Mouse (Mus musculus): ENCODE data around the gene Aimp1. TPM values are rescaled to one million over a fixed set of nuclear protein-coding genes. Genes with fewer than 3 reads are reported as not detected.

Gene Aimp1
- polyA plus RNA-seq, 1 experiment from 2014 or later = 52.3 TPM

- 73% methylated on average over 3 of the region's 3 CpGs for WGBS
- peaks cover 5% of the 10 kb centered on the region; the same call in 1 of the 2 replicates for H3K36me3 ChIP-seq
- no peaks in the 10 kb centered on the region for H3K4me1 ChIP-seq (replicated peaks)
- no peak overlapping the region for H3K9ac ChIP-seq
- H3K4me2 ChIP-seq = no peak overlapping the region
- H3K27me3 ChIP-seq (replicated peaks) = no peaks in the 10 kb centered on the region
- H3K4me3 ChIP-seq = no peak overlapping the region
- no peak overlapping the region for H3K27ac ChIP-seq (ENCODE audit: poor library complexity, severe bottlenecking)
- no peaks in the 10 kb centered on the region for H3K9me3 ChIP-seq (replicated peaks)
- ATAC-seq (ENCODE audit: insufficient number of reproducible peaks, low FRiP score) = no peak
These were observed 32.4 kb downstream of the Aimp1 start for GRCm38 (mm10) chr3:132651776-132652175.

- H3K36me3 ChIP-seq = no peaks in the 10 kb centered on the region
- no peak overlapping the region for H3K9ac ChIP-seq
- H3K9me3 ChIP-seq (replicated peaks) = no peaks in the 10 kb centered on the region
- H3K4me2 ChIP-seq = no peak overlapping the region
- 80% methylated on average over 5 of the region's 5 CpGs for WGBS
- ATAC-seq (ENCODE audit: insufficient number of reproducible peaks, low FRiP score) = no peak
- H3K27ac ChIP-seq (ENCODE audit: poor library complexity, severe bottlenecking) = no peak overlapping the region
- H3K27me3 ChIP-seq (replicated peaks) = no peaks in the 10 kb centered on the region
- H3K4me1 ChIP-seq (replicated peaks) = no peaks in the 10 kb centered on the region
- H3K4me3 ChIP-seq = no peak overlapping the region
These were observed 34.0 kb downstream of the Aimp1 start for GRCm38 (mm10) chr3:132650191-132650590.

- Histone ChIP-seq H3K9me3 (replicated peaks) (no peaks in the 10 kb centered on the region), H3K4me1 (replicated peaks) (no peaks in the 10 kb centered on the region), H3K4me3 (no peak overlapping the region), H3K27ac (ENCODE audit: poor library complexity, severe bottlenecking) (no peak overlapping the region), H3K4me2 (no peak overlapping the region), H3K9ac (no peak overlapping the region), H3K27me3 (replicated peaks) (no peaks in the 10 kb centered on the region), H3K36me3 (no peaks in the 10 kb centered on the region)
- 76% methylated on average over 7 of the region's 7 CpGs for WGBS
- no peak for ATAC-seq (ENCODE audit: insufficient number of reproducible peaks, low FRiP score)
These were observed 34.8 kb downstream of the Aimp1 start for GRCm38 (mm10) chr3:132649368-132649767.

- no peak for ATAC-seq (ENCODE audit: insufficient number of reproducible peaks, low FRiP score)
- no peaks in the 10 kb centered on the region for H3K4me1 ChIP-seq (replicated peaks)
- H3K36me3 ChIP-seq = no peaks in the 10 kb centered on the region
- H3K27me3 ChIP-seq (replicated peaks) = no peaks in the 10 kb centered on the region
- H3K4me2 ChIP-seq = no peak overlapping the region
- H3K27ac ChIP-seq (ENCODE audit: poor library complexity, severe bottlenecking) = no peak overlapping the region
- H3K9ac ChIP-seq = no peak overlapping the region
- H3K9me3 ChIP-seq (replicated peaks) = no peaks in the 10 kb centered on the region
- WGBS = 17% methylated on average over 1 of the region's 1 CpGs
- no peak overlapping the region for H3K4me3 ChIP-seq
These were observed 37.4 kb downstream of the Aimp1 start for GRCm38 (mm10) chr3:132646814-132647213.

- Histone ChIP-seq H3K27me3 (replicated peaks) (no peaks in the 10 kb centered on the region), H3K9ac (no peak overlapping the region), H3K4me1 (replicated peaks) (no peaks in the 10 kb centered on the region), H3K4me2 (no peak overlapping the region), H3K4me3 (no peak overlapping the region), H3K9me3 (replicated peaks) (no peaks in the 10 kb centered on the region), H3K36me3 (no peaks in the 10 kb centered on the region), H3K27ac (ENCODE audit: poor library complexity, severe bottlenecking) (no peak overlapping the region)
- WGBS = 72% methylated on average over 4 of the region's 4 CpGs
- ATAC-seq (ENCODE audit: insufficient number of reproducible peaks, low FRiP score) = no peak
These were observed 40.1 kb downstream of the Aimp1 start for GRCm38 (mm10) chr3:132644071-132644470.

GRCm38 (mm10) chr3:132637080-132637479 lies 47.1 kb downstream of the Aimp1 start:
- Histone ChIP-seq H3K9ac (no peak overlapping the region), H3K27me3 (replicated peaks) (no peaks in the 10 kb centered on the region), H3K4me1 (replicated peaks) (no peaks in the 10 kb centered on the region), H3K4me2 (no peak overlapping the region), H3K9me3 (replicated peaks) (no peaks in the 10 kb centered on the region), H3K4me3 (no peak overlapping the region), H3K27ac (ENCODE audit: poor library complexity, severe bottlenecking) (no peak overlapping the region), H3K36me3 (no peaks in the 10 kb centered on the region)
- 73% methylated on average over 3 of the region's 3 CpGs for WGBS
- ATAC-seq (ENCODE audit: insufficient number of reproducible peaks, low FRiP score) = no peak

GRCm38 (mm10) chr3:132633261-132633660 lies 50.9 kb downstream of the Aimp1 start:
- Histone ChIP-seq H3K4me1 (replicated peaks) (no peaks in the 10 kb centered on the region), H3K27me3 (replicated peaks) (no peaks in the 10 kb centered on the region), H3K4me3 (no peak overlapping the region), H3K36me3 (no peaks in the 10 kb centered on the region), H3K9ac (no peak overlapping the region), H3K9me3 (replicated peaks) (no peaks in the 10 kb centered on the region), H3K27ac (ENCODE audit: poor library complexity, severe bottlenecking) (no peak overlapping the region), H3K4me2 (no peak overlapping the region)
- no peak for ATAC-seq (ENCODE audit: insufficient number of reproducible peaks, low FRiP score)
- 47% methylated on average over 2 of the region's 2 CpGs for WGBS

- Histone ChIP-seq H3K27ac (ENCODE audit: poor library complexity, severe bottlenecking) (no peak within 1 kb of the TSS), H3K9me3 (replicated peaks) (no peaks in the 10 kb centered on the region), H3K9ac (no peak within 1 kb of the TSS), H3K4me2 (no peak within 1 kb of the TSS), H3K36me3 (no peaks in the 10 kb centered on the region), H3K4me1 (replicated peaks) (no peaks in the 10 kb centered on the region), H3K4me3 (no peak within 1 kb of the TSS), H3K27me3 (replicated peaks) (no peaks in the 10 kb centered on the region)
- WGBS = 79% methylated on average over 11 of the region's 11 CpGs
- ATAC-seq (ENCODE audit: insufficient number of reproducible peaks, low FRiP score) = no peak
These were observed 54.5 kb downstream of the Aimp1 start, which contains the start of gene Gimd1 for GRCm38 (mm10) chr3:132629601-132630239. TSS of gene Gimd1 (plus strand) at chr3:132629820.

GRCm38 (mm10) chr3:132628741-132629140 lies 55.4 kb downstream of the Aimp1 start:
- Histone ChIP-seq H3K27ac (ENCODE audit: poor library complexity, severe bottlenecking) (no peak overlapping the region), H3K36me3 (no peaks in the 10 kb centered on the region), H3K27me3 (replicated peaks) (no peaks in the 10 kb centered on the region), H3K9me3 (replicated peaks) (no peaks in the 10 kb centered on the region), H3K4me2 (no peak overlapping the region), H3K4me3 (no peak overlapping the region), H3K9ac (no peak overlapping the region), H3K4me1 (replicated peaks) (no peaks in the 10 kb centered on the region)
- WGBS = 41% methylated on average over 8 of the region's 8 CpGs
- no peak for ATAC-seq (ENCODE audit: insufficient number of reproducible peaks, low FRiP score)

Other genes with a start within 250 kb of the Aimp1 start
- gene Gimd1, start 54.5 kb downstream of the Aimp1 start, polyA plus RNA-seq (2016; fragmentation: Nextera tagmentation; extraction: Ambion mirVana) = 0.43 TPM in 1 of 2 replicates, not detected in the other
- 14.2 and 15.0 TPM in 2 replicates for gene Tbck, start 226 bp downstream of the Aimp1 start, polyA plus RNA-seq (2016; fragmentation: Nextera tagmentation; extraction: Ambion mirVana)

Measured in heart, embryonic 12.5 days (tissue).